Mouse (Mus musculus): ENCODE data around the gene Fcgr1. TPM values are rescaled to one million over a fixed set of nuclear protein-coding genes. Genes with fewer than 3 reads are reported as not detected.
"Not testable (repeated sequence)": the region's sequence is repeated elsewhere in the genome, so short reads cannot be mapped to it uniquely, and the experiment has no call there.

Fcgr1 gene
- total and polyA plus RNA-seq, 2 experiments from 2014 or later = 1.5 to 5.7 TPM

DNA sequence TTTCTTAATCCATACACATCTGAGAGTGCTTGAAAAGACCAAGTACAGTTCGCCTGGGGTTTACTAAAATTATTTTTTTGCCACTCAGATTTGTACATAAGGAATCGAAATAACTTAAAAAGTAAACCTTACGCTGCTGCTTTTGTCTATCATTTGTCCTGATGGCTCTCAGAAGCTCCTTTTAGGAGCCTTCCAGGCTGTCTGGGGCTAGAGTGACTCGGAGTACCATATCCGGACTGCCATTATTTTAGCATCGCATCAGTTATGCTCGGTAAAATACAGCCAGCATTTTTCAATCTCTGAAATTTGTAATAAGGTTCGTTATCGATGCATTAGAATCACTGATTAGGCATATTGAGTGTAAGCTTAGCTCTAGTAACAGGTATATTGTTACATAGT is 53.0 kb downstream of the Fcgr1 start:
- Histone ChIP-seq H3K27ac (ENCODE audit: low read depth, low read length) (peak overlapping the region; percentile 47), H3K27me3 (ENCODE audit: insufficient read depth, low read length) (no peaks in the 10 kb centered on the region), H3K36me3 (ENCODE audit: insufficient read depth) (no peaks in the 10 kb centered on the region), H3K4me1 (ENCODE audit: insufficient read depth) (0 out of 2 replicates have a peak, but pooled peaks cover 8% of the 10 kb centered on the region), H3K4me2 (ENCODE audit: low read depth) (peak overlapping the region; percentile 39), H3K4me3 (ENCODE audit: low read depth, low read length) (peak overlapping the region; percentile 20), H3K9ac (peak overlapping the region; percentile 19), H3K9me3 (ENCODE audit: low read length) (no peaks in the 10 kb centered on the region)
- DNase-seq (no peak), ATAC-seq (no peak)
- 61% methylated on average over 9 of the region's 9 CpGs for WGBS
- no peak for TF ChIP-seq CTCF (IDR thresholded peaks at IDR 0.05; ENCODE audit: low read depth)

DNA sequence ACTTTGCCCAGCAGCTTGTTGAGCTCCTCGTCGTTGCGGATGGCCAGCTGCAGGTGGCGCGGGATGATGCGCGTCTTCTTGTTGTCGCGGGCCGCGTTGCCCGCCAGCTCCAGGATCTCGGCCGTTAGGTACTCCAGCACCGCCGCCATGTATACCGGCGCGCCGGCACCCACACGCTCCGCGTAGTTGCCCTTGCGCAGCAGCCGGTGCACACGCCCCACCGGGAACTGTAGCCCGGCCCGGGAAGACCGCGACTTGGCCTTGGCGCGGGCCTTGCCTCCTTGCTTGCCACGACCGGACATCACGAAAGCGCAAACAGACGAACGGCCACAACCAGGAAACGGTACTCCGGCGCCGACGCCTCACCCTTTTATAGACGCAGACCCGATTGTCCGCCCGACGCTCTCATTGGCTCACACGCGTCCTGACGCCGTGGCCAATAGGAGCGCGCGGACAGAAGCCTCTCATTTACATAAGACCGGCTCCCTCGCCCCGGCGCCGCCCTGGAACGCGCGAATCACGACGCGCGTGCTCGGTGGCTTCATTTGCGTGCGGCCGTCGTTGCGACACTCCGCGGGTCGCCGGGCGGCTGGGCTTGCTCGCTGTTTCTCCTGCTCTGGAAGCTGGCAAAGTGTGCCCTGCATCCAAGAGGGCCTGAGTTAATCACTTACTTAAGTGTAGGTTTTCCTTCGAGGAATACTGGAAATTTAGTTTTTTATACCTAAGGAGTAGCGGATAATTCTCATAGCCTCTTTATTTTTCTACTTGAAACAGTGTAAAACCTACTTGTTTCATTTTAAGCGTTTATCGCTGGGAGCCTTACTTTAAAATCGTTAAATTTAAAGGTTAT is 53.6 kb downstream of the Fcgr1 start, which contains the start of gene Hist2h2aa2:
TSS of gene Hist2h2aa2 (minus strand) at position 328 of the 850 bp plus-strand sequence.
- WGBS = 3% methylated on average over 28 of the region's 85 CpGs
- not testable (repeated sequence) for H3K36me3 ChIP-seq (ENCODE audit: insufficient read depth); H3K4me1 ChIP-seq (ENCODE audit: insufficient read depth); H3K9me3 ChIP-seq (ENCODE audit: low read length); H3K27me3 ChIP-seq (ENCODE audit: insufficient read depth, low read length)
- peak within 1 kb of the TSS; percentile 30 for H3K4me3 ChIP-seq (ENCODE audit: low read depth, low read length)
- peak within 1 kb of the TSS; percentile 19 for H3K9ac ChIP-seq
- H3K27ac ChIP-seq (ENCODE audit: low read depth, low read length) = peak within 1 kb of the TSS; percentile 47
- ATAC-seq (peak; percentile 89), DNase-seq (peak; percentile 78)
- peak within 1 kb of the TSS; percentile 39 for H3K4me2 ChIP-seq (ENCODE audit: low read depth)

DNA sequence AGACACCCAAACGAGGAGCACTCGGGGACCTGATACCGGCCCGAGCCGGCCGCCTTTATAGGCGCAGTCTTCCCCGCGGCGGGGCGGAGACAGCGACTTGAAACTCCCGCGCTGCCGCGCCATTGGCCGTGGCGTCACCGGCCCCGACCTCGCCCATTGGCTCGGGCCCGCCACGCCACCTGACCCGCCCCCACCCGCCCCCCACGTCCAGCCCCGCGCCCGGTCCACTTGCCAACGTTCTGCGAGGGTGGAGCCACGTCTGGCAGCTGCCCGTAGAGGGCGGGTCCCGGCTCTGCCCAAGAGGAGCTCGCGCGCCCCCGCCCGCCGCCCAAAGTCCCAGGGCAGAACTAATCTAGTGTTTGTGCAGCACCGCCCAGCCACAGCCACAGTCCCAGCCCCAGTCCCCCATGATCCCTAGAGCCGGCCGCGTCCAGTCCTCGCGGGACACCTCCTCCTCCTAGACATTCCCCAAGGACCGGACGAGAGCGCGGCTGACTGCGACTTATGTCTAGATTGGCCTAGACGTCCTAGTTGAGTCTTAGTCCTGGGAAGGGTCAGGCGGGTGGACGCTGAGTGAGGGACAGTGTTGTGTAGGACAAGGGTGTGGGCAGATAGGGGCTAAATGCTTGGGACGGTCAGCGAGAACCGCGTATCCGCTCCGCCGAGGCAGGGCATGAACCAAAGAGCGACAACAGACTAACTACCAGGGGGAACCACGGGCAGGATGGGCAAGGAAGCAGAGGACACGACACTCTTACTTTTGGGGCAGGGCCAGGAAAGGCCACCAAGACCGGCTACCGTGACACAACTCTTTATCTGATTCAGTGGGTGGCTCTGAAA is 54.6 kb downstream of the Fcgr1 start, which contains the start of gene Hist2h3c2:
TSS of gene Hist2h3c2 (minus strand) at position 174 of the 840 bp plus-strand sequence.
- Histone ChIP-seq H3K4me3 (ENCODE audit: low read depth, low read length) (peak within 1 kb of the TSS; percentile 30), H3K9ac (peak within 1 kb of the TSS; percentile 33; the same call in 1 of the 2 replicates), H3K4me2 (ENCODE audit: low read depth) (peak within 1 kb of the TSS; percentile 39)
- not testable (repeated sequence) for H3K36me3 ChIP-seq (ENCODE audit: insufficient read depth); H3K4me1 ChIP-seq (ENCODE audit: insufficient read depth); H3K27ac ChIP-seq (ENCODE audit: low read depth, low read length); H3K9me3 ChIP-seq (ENCODE audit: low read length); H3K27me3 ChIP-seq (ENCODE audit: insufficient read depth, low read length); DNase-seq
- 4% methylated on average over 17 of the region's 68 CpGs for WGBS
- peak; percentile 81 for ATAC-seq

DNA sequence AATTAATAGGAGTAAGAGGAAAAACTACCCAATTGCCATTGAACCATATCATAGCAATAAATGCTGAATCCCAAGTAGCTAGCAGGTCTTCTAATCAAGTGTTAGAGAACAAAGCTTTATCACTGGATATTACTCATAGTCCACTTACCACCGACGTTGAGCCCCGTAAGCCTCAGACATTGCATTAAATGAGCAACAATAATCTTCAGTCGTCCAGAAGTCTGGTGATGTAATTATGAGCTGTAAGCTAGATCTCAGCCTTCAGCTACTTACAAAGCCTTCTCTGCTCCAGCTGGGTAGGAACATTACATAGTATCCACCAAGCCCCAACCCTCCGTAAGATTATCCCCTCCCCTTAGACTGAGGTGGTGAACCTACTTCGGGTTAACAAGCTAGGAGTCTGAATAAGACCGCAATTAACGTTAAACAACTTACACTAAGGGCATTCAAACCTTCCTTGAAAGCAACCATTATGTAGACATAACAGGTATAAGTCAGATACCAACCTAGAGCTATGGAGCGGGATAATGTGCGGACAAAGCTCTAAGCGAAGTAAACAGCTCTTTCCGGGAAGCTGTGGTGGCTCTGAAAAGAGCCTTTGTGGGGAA is 55.8 kb downstream of the Fcgr1 start:
- DNase-seq (no peak), ATAC-seq (no peak)
- Histone ChIP-seq H3K4me3 (ENCODE audit: low read depth, low read length) (peak overlapping the region; percentile 22), H3K27me3 (ENCODE audit: insufficient read depth, low read length) (no peaks in the 10 kb centered on the region), H3K36me3 (ENCODE audit: insufficient read depth) (no peaks in the 10 kb centered on the region), H3K4me2 (ENCODE audit: low read depth) (peak overlapping the region; percentile 37), H3K27ac (ENCODE audit: low read depth, low read length) (no peak overlapping the region), H3K9me3 (ENCODE audit: low read length) (no peaks in the 10 kb centered on the region), H3K4me1 (ENCODE audit: insufficient read depth) (0 out of 2 replicates have a peak, but pooled peaks cover 3% of the 10 kb centered on the region), H3K9ac (peak overlapping the region; percentile 33; the same call in 1 of the 2 replicates)
- TF ChIP-seq CTCF (IDR thresholded peaks at IDR 0.05; ENCODE audit: low read depth) = no peak
- 2% methylated on average over 12 of the region's 12 CpGs for WGBS

DNA sequence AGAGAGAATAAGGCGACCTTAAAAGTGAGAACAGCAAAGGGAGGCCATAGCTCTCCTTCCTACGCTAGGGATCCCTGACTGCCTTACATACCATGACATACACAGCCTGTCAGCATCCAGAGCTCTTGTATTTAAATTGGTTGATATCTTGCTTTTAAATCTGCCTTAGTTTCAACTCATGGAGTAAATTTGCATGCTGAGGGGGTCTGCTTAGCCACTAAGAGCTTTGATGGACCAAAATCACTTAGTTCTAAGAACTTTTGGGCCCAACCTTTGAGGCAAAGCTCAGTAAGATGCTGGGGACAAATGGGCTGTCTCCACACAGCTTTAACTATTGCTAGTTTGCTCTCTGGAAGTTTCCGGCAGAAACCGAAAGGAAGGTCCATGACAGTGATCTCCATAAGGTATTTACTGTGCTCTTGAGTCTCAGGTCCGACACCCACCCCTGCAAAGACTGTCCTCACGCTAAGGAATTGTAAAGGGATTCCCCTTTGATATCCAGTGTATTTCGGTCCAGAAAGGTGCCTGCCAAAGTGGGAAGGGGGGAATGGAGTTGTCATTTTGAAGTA is 56.4 kb downstream of the Fcgr1 start:
- Histone ChIP-seq H3K9me3 (ENCODE audit: low read length) (no peaks in the 10 kb centered on the region), H3K4me1 (ENCODE audit: insufficient read depth) (0 out of 2 replicates have a peak, but pooled peaks cover 3% of the 10 kb centered on the region), H3K27ac (ENCODE audit: low read depth, low read length) (no peak overlapping the region), H3K9ac (no peak overlapping the region), H3K4me2 (ENCODE audit: low read depth) (peak overlapping the region; percentile 37), H3K4me3 (ENCODE audit: low read depth, low read length) (no peak overlapping the region), H3K36me3 (ENCODE audit: insufficient read depth) (no peaks in the 10 kb centered on the region), H3K27me3 (ENCODE audit: insufficient read depth, low read length) (no peaks in the 10 kb centered on the region)
- TF ChIP-seq CTCF (IDR thresholded peaks at IDR 0.05; ENCODE audit: low read depth) = no peak
- no peak for ATAC-seq
- no peak for DNase-seq
- 22% methylated on average over 7 of the region's 7 CpGs for WGBS

DNA sequence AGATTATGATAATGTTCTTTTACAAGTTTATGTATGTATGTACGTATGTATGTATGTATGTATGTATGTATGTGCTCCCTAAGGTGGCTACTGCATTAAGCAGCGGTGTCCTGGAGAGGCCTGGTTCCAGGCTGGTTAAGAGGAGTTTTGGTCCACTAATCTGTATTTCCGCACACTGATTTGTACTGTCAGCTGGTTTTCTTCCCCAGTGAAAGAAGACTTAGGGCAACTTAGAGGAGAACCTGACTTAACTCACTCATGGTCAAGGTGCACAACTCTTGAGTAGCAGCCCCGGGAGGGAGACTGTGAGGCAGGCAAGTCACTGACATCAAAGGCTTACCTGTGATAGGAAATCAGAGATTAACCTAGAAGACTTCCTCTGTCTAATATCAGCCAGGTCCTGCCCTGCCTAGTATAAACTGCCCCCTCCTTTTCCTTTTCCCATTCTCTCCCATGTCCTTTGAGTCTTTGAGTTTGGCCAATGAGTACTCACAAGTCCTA is 56.9 kb downstream of the Fcgr1 start:
- H3K9me3 ChIP-seq (ENCODE audit: low read length) = no peaks in the 10 kb centered on the region
- DNase-seq (no peak), ATAC-seq (no peak)
- WGBS = 80% methylated on average over 4 of the region's 4 CpGs
- no peak overlapping the region for H3K27ac ChIP-seq (ENCODE audit: low read depth, low read length)
- no peak overlapping the region for H3K9ac ChIP-seq
- no peak for TF ChIP-seq CTCF (IDR thresholded peaks at IDR 0.05; ENCODE audit: low read depth)
- no peak overlapping the region for H3K4me3 ChIP-seq (ENCODE audit: low read depth, low read length)
- H3K4me2 ChIP-seq (ENCODE audit: low read depth) = 0 out of 2 replicates have a peak overlapping the region, but pooled peaks have one; percentile 37
- H3K4me1 ChIP-seq (ENCODE audit: insufficient read depth) = 0 out of 2 replicates have a peak, but pooled peaks cover 3% of the 10 kb centered on the region
- H3K36me3 ChIP-seq (ENCODE audit: insufficient read depth) = no peaks in the 10 kb centered on the region
- H3K27me3 ChIP-seq (ENCODE audit: insufficient read depth, low read length) = no peaks in the 10 kb centered on the region
